Mouse (Mus musculus) neural tube, embryonic 11.5 days (tissue): ENCODE data around the gene Arhgef39. TPM values are rescaled to one million over a fixed set of nuclear protein-coding genes. Genes with fewer than 3 reads are reported as not detected.
"Not testable (repeated sequence)": the region's sequence is repeated elsewhere in the genome, so short reads cannot be mapped to it uniquely, and the experiment has no call there.

Experiments used
- ATAC-seq: fragments of 200-750 bp; cut with Nextera tagmentation; 2 replicates; pipeline ENCODE4 v1.8.0; 2017; ENCODE audit warnings: moderate number of reproducible peaks, mild to moderate bottlenecking, moderate TSS enrichment, moderate library complexity; ENCODE audit not compliant: insufficient read depth, low FRiP score, low TSS enrichment
- DNase-seq: peaks from one replicate; pipeline ENCODE4 v3.0.0-alpha.2; 2015; ENCODE audit warnings: low spot score
- H3K27ac ChIP-seq: fragments of 300-500 bp; sonication (generic); 2 replicates; pipeline ENCODE4 v1.5.1; 2014; ENCODE audit warnings: low read depth, mild to moderate bottlenecking, low read length
- H3K27me3 ChIP-seq: fragments of 300-500 bp; sonication (generic); 2 replicates; pipeline ENCODE4 v1.6.1; 2014; ENCODE audit warnings: mild to moderate bottlenecking, low read length, mixed read lengths; ENCODE audit not compliant: control insufficient read depth, insufficient read depth
- H3K36me3 ChIP-seq: fragments of 300-500 bp; sonication (generic); 2 replicates; pipeline ENCODE4 v1.6.1; 2014; ENCODE audit warnings: mild to moderate bottlenecking, low read length, moderate library complexity, mixed read lengths; ENCODE audit not compliant: control insufficient read depth, insufficient read depth
- H3K4me1 ChIP-seq: fragments of 300-500 bp; sonication (generic); 2 replicates; pipeline ENCODE4 v1.6.1; 2014; ENCODE audit warnings: low read length, mixed read lengths; ENCODE audit not compliant: control insufficient read depth, insufficient read depth
- H3K4me2 ChIP-seq: fragments of 300-500 bp; sonication (generic); 2 replicates; pipeline ENCODE4 v1.6.1; 2014; ENCODE audit warnings: low read depth, mild to moderate bottlenecking, moderate library complexity
- H3K4me3 ChIP-seq: fragments of 300-500 bp; sonication (generic); 2 replicates; pipeline ENCODE4 v1.5.1; 2014; ENCODE audit warnings: low read depth, low read length
- H3K9ac ChIP-seq: fragments of 300-500 bp; sonication (generic); 2 replicates; pipeline ENCODE4 v1.6.1; 2014; ENCODE audit warnings: mild to moderate bottlenecking, low read length
- H3K9me3 ChIP-seq: fragments of 300-500 bp; sonication (generic); 2 replicates; pipeline ENCODE4 v1.6.1; 2016; ENCODE audit warnings: low read length; ENCODE audit not compliant: control insufficient read depth
- WGBS: fragments of 180-500 bp; shearing (Covaris S2); extraction: QIAGEN DNeasy Blood & Tissue Kit; methylation state at CpG from one replicate; pipeline ENCODE4 v1.1.7; 2014; 5-methylcytosine and 5-hydroxymethylcytosine counted together
- polyA plus RNA-seq: library from polyadenylated mRNA; unstranded; fragments of >200 nt; fragmentation: Nextera tagmentation; extraction: Ambion mirVana; gene quantifications from 2 replicates; pipeline ENCODE4 v1.2.1, GENCODE M21; 2014

The Arhgef39 gene
- polyA plus RNA-seq, 1 experiment from 2014 or later, result 36.7 TPM

- Histone ChIP-seq H3K9ac (no peak overlapping the region), H3K27me3 (no peaks in the 10 kb centered on the region), H3K4me3 (0 out of 2 replicates have a peak overlapping the region, but pooled peaks have one; percentile 77), H3K9me3 (no peaks in the 10 kb centered on the region), H3K27ac (no peak overlapping the region), H3K36me3 (no peaks in the 10 kb centered on the region), H3K4me2 (peak overlapping the region; percentile 71), H3K4me1 (peaks cover 6% of the 10 kb centered on the region)
- DNase-seq (no peak), ATAC-seq (no peak)
- WGBS, result 42% methylated on average over 12 of the region's 12 CpGs
Observed at GRCm38 (mm10) chr4:43492101-43492820, 7.2 kb downstream of the Arhgef39 start.

- WGBS, result 81% methylated on average over 5 of the region's 5 CpGs
- DNase-seq, result no peak
Observed at GRCm38 (mm10) chr4:43490801-43491200, 8.7 kb downstream of the Arhgef39 start.

GRCm38 (mm10) chr4:43489611-43490010, 9.9 kb downstream of the Arhgef39 start:
- H3K27ac ChIP-seq, result no peak overlapping the region
- DNase-seq (no peak), ATAC-seq (no peak)
- no peaks in the 10 kb centered on the region for H3K9me3 ChIP-seq
- no peak overlapping the region for H3K9ac ChIP-seq
- WGBS, result 92% methylated on average over 3 of the region's 3 CpGs
- H3K27me3 ChIP-seq, result no peaks in the 10 kb centered on the region
- no peaks in the 10 kb centered on the region for H3K36me3 ChIP-seq
- peaks cover 6% of the 10 kb centered on the region for H3K4me1 ChIP-seq
- no peak overlapping the region for H3K4me3 ChIP-seq
- no peak overlapping the region for H3K4me2 ChIP-seq

More at GRCm38 (mm10) chr4:43490801-43491200, 8.7 kb downstream of the Arhgef39 start:
- Histone ChIP-seq H3K36me3 (no peaks in the 10 kb centered on the region), H3K4me2 (no peak overlapping the region), H3K27ac (no peak overlapping the region), H3K9ac (no peak overlapping the region), H3K4me1 (peaks cover 6% of the 10 kb centered on the region), H3K27me3 (no peaks in the 10 kb centered on the region), H3K4me3 (no peak overlapping the region), H3K9me3 (no peaks in the 10 kb centered on the region)
- ATAC-seq, result no peak

- H3K27ac ChIP-seq, H3K4me1 ChIP-seq, H3K9me3 ChIP-seq, DNase-seq, H3K4me2 ChIP-seq, H3K9ac ChIP-seq, ATAC-seq, H3K36me3 ChIP-seq, H3K27me3 ChIP-seq, H3K4me3 ChIP-seq: not testable (repeated sequence)
- WGBS, result 89% methylated on average over 5 of the region's 5 CpGs
Observed at GRCm38 (mm10) chr4:43485666-43486065, 13.8 kb downstream of the Arhgef39 start.

GRCm38 (mm10) chr4:43483535-43484091, 15.9 kb downstream of the Arhgef39 start, which contains the start of gene Sit1:
TSS of gene Sit1 (minus strand) at chr4:43483734.
- WGBS, result 70% methylated on average over 12 of the region's 12 CpGs
- Histone ChIP-seq H3K9ac (no peak within 1 kb of the TSS), H3K9me3 (no peaks in the 10 kb centered on the region), H3K4me2 (no peak within 1 kb of the TSS), H3K4me1 (no peaks in the 10 kb centered on the region), H3K27ac (no peak within 1 kb of the TSS), H3K27me3 (no peaks in the 10 kb centered on the region), H3K4me3 (no peak within 1 kb of the TSS), H3K36me3 (no peaks in the 10 kb centered on the region)
- no peak for DNase-seq
- no peak for ATAC-seq

GRCm38 (mm10) chr4:43482591-43482990, 16.9 kb downstream of the Arhgef39 start:
- Histone ChIP-seq H3K27ac (no peak overlapping the region), H3K36me3 (no peaks in the 10 kb centered on the region), H3K9ac (no peak overlapping the region), H3K4me3 (no peak overlapping the region), H3K4me2 (no peak overlapping the region), H3K9me3 (no peaks in the 10 kb centered on the region), H3K27me3 (no peaks in the 10 kb centered on the region), H3K4me1 (no peaks in the 10 kb centered on the region)
- 74% methylated on average over 10 of the region's 10 CpGs for WGBS
- no peak for ATAC-seq
- DNase-seq, result no peak

- 74% methylated on average over 7 of the region's 7 CpGs for WGBS
- ATAC-seq (no peak), DNase-seq (no peak)
- Histone ChIP-seq H3K36me3 (no peaks in the 10 kb centered on the region), H3K9me3 (no peaks in the 10 kb centered on the region), H3K4me3 (no peak overlapping the region), H3K4me2 (no peak overlapping the region), H3K4me1 (no peaks in the 10 kb centered on the region), H3K27me3 (no peaks in the 10 kb centered on the region), H3K9ac (no peak overlapping the region), H3K27ac (no peak overlapping the region)
Observed at GRCm38 (mm10) chr4:43481894-43482456, 17.5 kb downstream of the Arhgef39 start.

GRCm38 (mm10) chr4:43480985-43481384, 18.5 kb downstream of the Arhgef39 start:
- 81% methylated on average over 5 of the region's 5 CpGs for WGBS
- H3K9me3 ChIP-seq, result no peaks in the 10 kb centered on the region
- H3K27me3 ChIP-seq, result no peaks in the 10 kb centered on the region
- no peak overlapping the region for H3K4me3 ChIP-seq
- no peaks in the 10 kb centered on the region for H3K4me1 ChIP-seq
- ATAC-seq (no peak), DNase-seq (no peak)
- no peak overlapping the region for H3K9ac ChIP-seq
- H3K27ac ChIP-seq, result no peak overlapping the region
- no peaks in the 10 kb centered on the region for H3K36me3 ChIP-seq
- no peak overlapping the region for H3K4me2 ChIP-seq
